Mouse (Mus musculus): ENCODE data around the gene Parpbp.

GRCm38 (mm10) chr10:88135630-88136029 is 11.1 kb downstream of the Parpbp start:
- TF ChIP-seq CTCF (conservative IDR thresholded peaks at IDR 0.05; ENCODE audit: insufficient read depth, insufficient read length, low read depth, low read length) (no peak), POLR2A (IDR thresholded peaks at IDR 0.05; ENCODE audit: low read depth, low read length) (no peak)

All from kidney, adult 2 months (tissue).